Mouse (Mus musculus) adrenal gland, adult 2 months (tissue): ENCODE results near the gene Gm9044. TPM values are rescaled to one million over a fixed set of nuclear protein-coding genes. Genes with fewer than 3 reads are reported as not detected.
"Not testable (repeated sequence)": the region's sequence is repeated elsewhere in the genome, so short reads cannot be mapped to it uniquely, and the experiment has no call there.

Experiments
- DNase-seq: peaks from one replicate; pipeline ENCODE4 v3.0.0; 2021
- long read RNA-seq: library from polyadenylated mRNA; stranded (forward); transcript quantifications from one replicate; pipeline ENCODE4 v2.0.0, GENCODE M21; 2021
- polyA plus RNA-seq: library from polyadenylated mRNA; depleted of rRNA; stranded (reverse); fragments of >200 nt; gene quantifications from 2 replicates; pipeline ENCODE4 v1.2.3, GENCODE M21; 2012; rRNA removed
- total RNA-seq, 2 experiments: library from RNA; stranded (reverse); gene quantifications; 2 replicates each; pipeline ENCODE4 v1.2.3; 2021

Gene Gm9044
- not detected for total RNA-seq
- polyA plus RNA-seq, result not detected in 2 replicates
- long read RNA-seq, result 0 reads

GRCm38 (mm10) chr10:118332308-118332707 is at the start of gene Gm9044:
Gm9044 (minus strand) TSS chr10:118332408.
- not testable (repeated sequence) for DNase-seq

GRCm38 (mm10) chr10:118370443-118370842 is 38.2 kb upstream of the Gm9044 start:
- DNase-seq, result peak; percentile 75

DNA sequence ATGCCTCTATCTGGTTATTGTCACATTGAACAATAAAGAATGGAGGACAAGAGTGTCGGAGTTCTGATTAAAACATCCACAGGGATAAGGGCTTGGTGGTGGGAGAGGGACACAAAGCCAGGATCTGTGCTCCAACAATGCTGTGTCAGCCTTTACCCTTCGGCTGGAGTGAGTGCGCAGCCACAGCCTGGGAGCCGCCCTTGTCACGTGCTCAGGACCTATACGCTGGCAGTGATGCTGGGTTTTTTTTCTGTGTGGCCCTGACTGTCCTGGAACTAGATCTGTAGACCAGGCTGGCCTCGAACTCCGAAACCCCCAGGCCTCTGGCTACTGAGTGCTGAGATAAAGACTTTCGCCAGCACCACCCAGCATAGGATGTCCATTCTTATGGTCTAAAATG is 37.3 kb upstream of the Gm9044 start:
- no peak for DNase-seq

GRCm38 (mm10) chr10:118354005-118354404 is 21.8 kb upstream of the Gm9044 start, which contains the start of gene Gm9049:
Gm9049 (minus strand) TSS chr10:118354105.
- not testable (repeated sequence) for DNase-seq

- DNase-seq, result not testable (repeated sequence)
These were observed 16.4 kb upstream of the Gm9044 start, which contains the start of gene Gm9048 for GRCm38 (mm10) chr10:118348579-118348978. Gm9048 (minus strand) TSS chr10:118348679.

- DNase-seq, result not testable (repeated sequence)
These were observed 10.9 kb upstream of the Gm9044 start, which contains the start of gene Gm9046 for GRCm38 (mm10) chr10:118343155-118343554. Gm9046 (minus strand) TSS chr10:118343255.

DNA sequence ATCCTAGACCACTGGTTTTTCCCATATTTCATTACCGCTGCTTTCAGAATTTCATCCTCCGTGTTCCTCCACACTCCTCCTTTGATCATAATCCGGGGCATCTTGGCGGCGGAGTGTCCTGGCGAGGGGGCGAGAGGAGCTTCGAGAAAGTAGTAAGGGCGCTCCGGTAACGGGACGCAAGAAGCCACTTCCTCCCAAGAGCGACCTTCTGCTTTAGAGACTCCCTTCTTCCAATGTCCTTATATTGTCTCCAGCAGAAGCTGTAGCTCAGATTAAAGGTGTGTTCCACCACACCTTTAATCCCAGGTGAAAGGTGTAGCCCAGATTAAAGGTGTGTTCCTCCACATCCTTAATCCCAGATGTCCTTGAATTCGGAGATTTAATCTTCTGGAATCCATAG is 5.5 kb upstream of the Gm9044 start, which contains the start of gene Gm9045:
Gene Gm9045 (minus strand): TSS at position 101 of the 400 bp plus-strand sequence.
- DNase-seq, result not testable (repeated sequence)

GRCm38 (mm10) chr10:118326869-118327268 is 5.3 kb downstream of the Gm9044 start, which contains the start of gene Gm9040:
Gm9040 (minus strand) TSS chr10:118326969.
- DNase-seq, result not testable (repeated sequence)

- no peak for DNase-seq
These were observed 13.2 kb downstream of the Gm9044 start for GRCm38 (mm10) chr10:118319024-118319423.

- DNase-seq, result not testable (repeated sequence)
These were observed 30.1 kb downstream of the Gm9044 start for GRCm38 (mm10) chr10:118302133-118302532.

DNA sequence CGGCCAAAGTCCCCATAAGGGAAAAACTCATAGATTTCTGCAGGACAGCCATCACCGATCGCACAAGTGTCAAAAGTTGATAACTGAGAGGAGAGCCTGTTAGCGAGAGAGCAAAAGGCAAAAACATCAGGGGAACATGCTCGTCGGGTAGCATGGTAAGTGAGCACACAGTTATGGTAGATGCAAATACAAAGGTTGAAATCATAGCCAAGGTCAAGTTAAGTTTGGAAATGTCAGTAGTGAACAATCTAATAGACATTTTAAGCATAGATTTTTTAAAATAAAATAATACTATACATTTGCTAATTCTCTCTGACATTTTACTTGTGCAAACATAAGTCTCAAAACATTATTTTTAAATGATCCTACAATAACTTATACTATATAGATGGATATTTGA is 37.3 kb downstream of the Gm9044 start, which contains the start of gene Iltifb:
Gene Iltifb (minus strand): TSS at position 101 of the 400 bp plus-strand sequence.
- no peak for DNase-seq

- DNase-seq, result not testable (repeated sequence)
These were observed 49.2 kb downstream of the Gm9044 start for GRCm38 (mm10) chr10:118283016-118283415.

- not testable (repeated sequence) for DNase-seq
These were observed 49.6 kb downstream of the Gm9044 start for GRCm38 (mm10) chr10:118282565-118282964.

Other genes starting within 250 kb of the Gm9044 start
- gene Mdm1, start 190.6 kb downstream of the Gm9044 start, total RNA-seq, result 10 to 100 TPM in 1 of 2 experiments, 1 to 10 TPM in 1; 8.0 to 16.3 TPM
- 1.8 and 2.3 TPM in 2 replicates for gene Mdm1, start 190.6 kb downstream of the Gm9044 start, polyA plus RNA-seq
- gene Il22, start 127.5 kb downstream of the Gm9044 start, total RNA-seq, result not detected
- gene Il22, start 127.5 kb downstream of the Gm9044 start, polyA plus RNA-seq, result not detected in 2 replicates
- under 1 TPM; 0.37 to 0.48 TPM for gene Gm32717, start 91.6 kb downstream of the Gm9044 start, total RNA-seq
- gene Gm32717, start 91.6 kb downstream of the Gm9044 start, polyA plus RNA-seq, result not detected in 2 replicates
- under 1 TPM; 0.37 to 0.48 TPM for gene Gm32802, start 73.7 kb downstream of the Gm9044 start, total RNA-seq
- gene Gm32802, start 73.7 kb downstream of the Gm9044 start, polyA plus RNA-seq, result not detected in 2 replicates
- not detected for gene Iltifb, start 37.4 kb downstream of the Gm9044 start, total RNA-seq
- not detected in 2 replicates for gene Iltifb, start 37.4 kb downstream of the Gm9044 start, polyA plus RNA-seq
- not detected for gene Gm9040, start 5.4 kb downstream of the Gm9044 start, total RNA-seq
- gene Gm9040, start 5.4 kb downstream of the Gm9044 start, polyA plus RNA-seq, result not detected in 2 replicates
- not detected for gene Gm9045, start 5.4 kb upstream of the Gm9044 start, total RNA-seq
- gene Gm9045, start 5.4 kb upstream of the Gm9044 start, polyA plus RNA-seq, result not detected in 2 replicates
- not detected for gene Gm9046, start 10.8 kb upstream of the Gm9044 start, total RNA-seq
- not detected in 2 replicates for gene Gm9046, start 10.8 kb upstream of the Gm9044 start, polyA plus RNA-seq
- gene Gm9048, start 16.3 kb upstream of the Gm9044 start, total RNA-seq, result not detected
- gene Gm9048, start 16.3 kb upstream of the Gm9044 start, polyA plus RNA-seq, result not detected in 2 replicates
- not detected for gene Gm9049, start 21.7 kb upstream of the Gm9044 start, total RNA-seq
- gene Gm9049, start 21.7 kb upstream of the Gm9044 start, polyA plus RNA-seq, result not detected in 2 replicates
- not detected for gene Ifng, start 108.6 kb upstream of the Gm9044 start, total RNA-seq
- not detected in 2 replicates for gene Ifng, start 108.6 kb upstream of the Gm9044 start, polyA plus RNA-seq